Mouse (Mus musculus) heart, postnatal 10 days (tissue): ENCODE measurements around the gene Apoa5. TPM values are rescaled to one million over a fixed set of nuclear protein-coding genes. Genes with fewer than 3 reads are reported as not detected.

Experiments used
- DNase-seq, 2 experiments: peaks; one replicate each; pipeline ENCODE4 v3.0.0; 2021
- intact Hi-C: fragments of 180-260 bp; cut with DNase I; formaldehyde crosslinking; loops from one replicate; pipeline ENCODE4 v1.15.1; 2025
- total RNA-seq, 2 experiments: library from RNA; stranded (reverse); gene quantifications; 2 replicates each; pipeline ENCODE4 v1.2.3; 2021

The Apoa5 gene
- total RNA-seq = not detected

DNA sequence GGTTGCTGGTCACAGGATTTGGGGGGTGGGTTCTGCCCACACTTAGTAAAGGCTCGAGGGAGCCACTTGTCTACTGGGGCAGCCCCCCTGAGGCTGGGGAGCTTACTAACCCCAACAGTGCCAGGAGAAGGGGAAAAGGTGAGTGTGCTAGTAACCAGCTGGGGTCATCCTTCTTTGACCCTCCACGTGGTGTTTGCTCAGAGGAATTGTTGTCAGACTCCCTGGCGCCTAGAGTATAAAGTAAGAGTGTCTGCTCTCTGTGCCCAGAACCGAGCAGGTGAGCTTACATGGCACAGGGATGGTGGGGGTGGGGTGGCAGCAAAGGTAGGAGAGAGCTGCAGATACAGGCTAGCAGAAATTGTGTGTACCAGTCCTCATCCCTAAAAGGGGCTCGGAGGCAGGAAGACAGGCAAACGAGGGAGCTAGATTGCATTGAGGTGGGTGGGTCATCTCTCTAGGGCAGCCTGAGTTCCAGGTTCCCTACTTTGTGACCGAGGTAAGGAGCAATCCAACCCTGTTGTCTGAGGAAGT, at the start of gene Apoa5:
TSS of gene Apoa5 (plus strand) at position 291 of the 531 bp plus-strand sequence.
- DNase-seq = no peak
- intact Hi-C loops = no loop called here

DNA sequence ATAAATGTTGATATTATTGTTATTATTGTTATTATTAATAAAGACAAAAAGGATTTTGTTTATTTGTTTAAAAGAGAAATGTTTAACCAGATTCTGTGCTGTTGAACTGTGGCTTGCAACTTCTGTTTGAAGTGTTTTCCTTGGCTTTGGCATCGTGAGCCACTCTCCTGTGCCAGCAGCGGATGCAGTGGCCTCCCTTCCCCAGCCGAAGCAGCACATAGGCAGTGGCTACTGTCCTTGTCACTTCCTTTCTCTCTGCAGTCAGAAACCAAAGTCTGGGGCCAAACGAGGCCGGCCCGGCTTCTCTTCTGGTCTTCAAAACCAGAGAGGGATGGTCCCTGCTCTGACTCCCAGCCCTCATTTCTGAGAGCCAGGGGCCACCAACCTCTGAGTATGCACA, 45.3 kb upstream of the Apoa5 start:
- intact Hi-C loops = no loop called here
- DNase-seq = no peak

DNA sequence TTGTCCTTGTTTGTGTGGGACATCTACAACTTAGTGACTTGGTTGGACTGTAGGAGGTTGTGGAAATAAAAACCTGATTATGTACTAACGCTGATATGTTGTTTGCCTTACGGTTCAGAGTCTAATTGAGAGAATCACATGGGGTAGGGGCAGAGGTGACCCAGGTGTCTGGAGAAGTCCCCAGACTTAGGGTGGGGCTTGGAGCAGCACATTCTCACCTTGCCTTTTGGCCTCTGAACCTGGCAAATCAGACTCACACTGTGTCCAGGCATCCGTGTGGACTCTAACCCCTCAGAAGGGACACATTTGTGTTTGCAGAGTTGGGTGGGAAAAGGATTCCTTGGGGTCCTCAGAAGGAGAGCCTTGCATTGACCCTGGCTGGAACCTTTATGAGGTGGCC, 44.3 kb upstream of the Apoa5 start:
- intact Hi-C loops = no loop called here
- DNase-seq = no peak

DNA sequence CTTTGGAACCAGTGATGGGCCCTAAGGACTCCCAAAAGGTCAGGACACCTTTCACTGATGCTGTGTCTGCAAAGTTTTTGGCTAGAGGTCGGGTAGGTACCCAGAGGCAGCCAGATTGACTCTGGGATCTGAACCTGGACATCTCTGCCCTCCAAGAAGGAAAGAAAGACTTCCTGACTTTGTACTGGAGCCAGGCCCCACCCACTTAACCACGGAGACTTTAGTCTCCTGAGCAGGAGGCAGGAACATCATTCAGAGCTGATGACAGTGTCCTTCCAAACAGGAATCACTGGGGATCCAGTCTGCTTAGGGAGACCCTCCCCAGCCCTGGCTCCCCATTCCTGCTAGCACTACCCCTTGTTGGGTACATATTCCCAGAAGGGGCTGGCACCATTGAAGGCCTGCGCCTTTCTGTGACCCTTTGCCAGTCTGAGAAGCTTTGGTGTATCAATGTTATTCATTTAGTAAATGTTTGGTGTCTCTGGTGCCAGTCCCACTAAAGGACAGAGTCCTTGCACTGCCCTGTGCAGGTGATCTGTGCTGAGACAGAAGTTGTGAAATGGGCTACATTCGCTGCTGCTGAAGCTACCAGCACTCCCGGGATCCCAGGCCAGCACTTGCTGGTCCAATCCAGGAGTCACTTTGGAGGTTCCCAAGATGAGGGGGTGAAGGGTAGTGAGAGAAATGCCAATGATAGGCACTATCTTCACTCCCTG, 43.3 kb upstream of the Apoa5 start:
- DNase-seq = no peak
- intact Hi-C loops = no loop called here

DNA sequence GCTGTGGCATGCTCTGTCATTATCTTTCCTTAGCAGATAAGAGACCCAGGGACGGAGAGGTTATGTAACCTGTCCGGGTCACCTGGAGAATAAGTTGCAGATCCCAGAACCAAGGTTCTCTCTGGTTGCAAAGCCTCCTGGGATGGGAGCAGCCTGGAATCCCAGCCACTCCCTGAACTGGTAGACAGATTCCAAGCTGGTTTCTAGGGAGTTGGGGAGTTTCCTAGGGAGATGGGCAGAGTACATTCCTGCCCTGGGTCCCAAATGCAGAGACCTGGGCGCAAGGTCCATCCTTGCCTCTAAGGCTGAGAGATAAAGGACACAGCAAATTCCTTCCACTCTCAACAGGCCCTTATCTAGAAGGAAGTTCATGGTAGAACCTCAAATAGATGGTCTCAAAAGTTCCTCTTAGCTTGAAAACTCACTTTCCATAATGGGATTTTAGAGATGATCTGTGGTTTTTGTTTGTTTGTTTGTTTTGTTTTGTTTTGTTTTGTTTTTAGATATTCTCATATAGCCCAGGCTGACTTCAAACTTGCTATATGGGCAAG, 41.3 kb upstream of the Apoa5 start:
- DNase-seq = no peak
- intact Hi-C loops = no loop called here

DNA sequence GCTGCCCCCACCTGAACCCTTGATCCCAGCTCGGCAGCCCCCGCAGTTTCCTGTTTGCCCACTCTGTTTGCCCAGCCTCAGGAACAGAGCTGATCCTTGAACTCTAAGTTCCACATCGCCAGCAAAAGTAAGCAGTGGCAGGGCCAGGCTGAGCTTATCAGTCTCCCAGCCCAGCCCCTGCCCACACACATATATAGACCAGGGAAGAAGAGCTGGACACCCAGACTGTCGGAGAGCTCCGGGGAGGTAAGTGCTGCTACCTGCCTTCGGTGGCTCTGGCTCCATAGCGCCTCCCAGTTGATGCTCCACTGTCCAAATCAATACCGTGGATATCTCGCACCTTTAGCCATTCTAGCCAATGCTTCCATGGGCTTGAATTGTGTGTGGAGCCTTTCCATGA, 39.9 kb upstream of the Apoa5 start, which contains the start of gene Apoa1:
TSS of gene Apoa1 (plus strand) at position 90 of the 400 bp plus-strand sequence.
- intact Hi-C loops = no loop called here
- no peak for DNase-seq

DNA sequence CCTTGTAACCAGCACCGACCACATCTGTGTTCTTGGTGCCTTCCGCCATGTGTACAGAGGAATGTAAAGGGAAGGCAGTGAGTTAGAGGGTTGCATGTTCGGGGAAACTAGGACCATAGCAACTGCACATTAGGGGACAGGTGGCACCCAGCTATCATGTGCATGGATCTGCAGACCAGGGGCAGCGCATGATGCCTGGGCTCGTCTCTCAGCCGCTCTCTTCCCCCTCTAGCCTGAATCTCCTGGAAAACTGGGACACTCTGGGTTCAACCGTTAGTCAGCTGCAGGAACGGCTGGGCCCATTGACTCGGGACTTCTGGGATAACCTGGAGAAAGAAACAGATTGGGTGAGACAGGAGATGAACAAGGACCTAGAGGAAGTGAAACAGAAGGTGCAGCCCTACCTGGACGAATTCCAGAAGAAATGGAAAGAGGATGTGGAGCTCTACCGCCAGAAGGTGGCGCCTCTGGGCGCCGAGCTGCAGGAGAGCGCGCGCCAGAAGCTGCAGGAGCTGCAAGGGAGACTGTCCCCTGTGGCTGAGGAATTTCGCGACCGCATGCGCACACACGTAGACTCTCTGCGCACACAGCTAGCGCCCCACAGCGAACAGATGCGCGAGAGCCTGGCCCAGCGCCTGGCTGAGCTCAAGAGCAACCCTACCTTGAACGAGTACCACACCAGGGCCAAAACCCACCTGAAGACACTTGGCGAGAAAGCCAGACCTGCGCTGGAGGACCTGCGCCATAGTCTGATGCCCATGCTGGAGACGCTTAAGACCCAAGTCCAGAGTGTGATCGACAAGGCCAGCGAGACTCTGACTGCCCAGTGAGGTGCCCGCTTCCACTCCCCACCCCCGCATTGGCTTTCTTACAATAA, 38.6 kb upstream of the Apoa5 start:
- intact Hi-C loops = loop anchor here (2.0 kb wide), 1 partner anchor 17 kb away; no protein-coding TSS in a partner anchor
- peak; percentile 85 to 91 for DNase-seq

DNA sequence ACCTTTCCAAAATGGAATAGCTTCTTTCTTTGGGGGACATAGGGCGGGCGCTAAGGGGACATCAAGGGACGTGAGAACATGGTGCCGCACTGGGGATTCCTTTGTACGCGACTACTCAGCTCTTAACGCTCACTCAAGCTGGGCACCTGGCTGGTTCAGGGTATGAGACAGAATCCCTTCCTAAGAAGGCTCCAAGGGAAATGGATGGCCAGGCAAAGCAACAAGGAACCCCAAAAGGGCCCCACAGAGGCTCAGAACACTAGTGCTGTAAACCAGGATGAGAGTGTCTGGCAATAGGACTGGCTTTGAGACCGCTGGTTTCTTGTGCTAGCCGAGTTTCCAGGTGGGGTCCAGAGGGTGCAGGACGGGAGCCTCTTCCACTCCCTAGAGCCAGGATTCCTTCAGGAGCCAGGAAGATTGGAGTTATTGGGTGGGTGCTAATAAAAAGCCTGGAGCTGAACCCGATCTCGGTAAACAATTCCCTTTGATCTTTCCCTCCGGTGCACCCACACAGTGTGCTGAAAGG, 37.9 kb upstream of the Apoa5 start:
- intact Hi-C loops = loop anchor here (2.0 kb wide), 1 partner anchor 16 kb away; no protein-coding TSS in a partner anchor
- DNase-seq = no peak

DNA sequence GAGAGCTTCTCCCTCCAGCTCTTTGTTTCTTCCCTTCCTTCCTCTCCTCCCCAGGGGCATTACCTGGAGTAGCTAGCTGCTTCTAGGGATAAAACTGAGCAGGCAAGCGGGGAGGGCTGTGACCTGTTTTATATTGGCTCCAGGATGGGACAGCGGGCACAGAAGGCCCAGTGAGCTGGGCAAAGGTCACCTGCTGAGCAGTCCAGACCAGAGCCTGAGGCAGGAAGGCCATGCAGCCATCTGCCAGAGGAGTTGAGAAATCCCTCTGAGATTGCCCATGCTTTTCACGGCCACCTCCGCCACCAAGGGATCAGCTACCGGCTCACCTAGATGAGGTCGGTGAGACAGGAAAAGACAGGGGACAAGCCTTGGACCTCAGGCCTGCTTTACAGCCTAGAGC, 33.2 kb upstream of the Apoa5 start:
- intact Hi-C loops = no loop called here
- no peak for DNase-seq

DNA sequence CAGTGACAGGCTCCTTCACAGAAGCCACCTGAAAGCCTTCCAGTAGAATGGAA, 33.0 kb upstream of the Apoa5 start, which contains the start of gene Apoc3:
TSS of gene Apoc3 (minus strand) at position 41 of the 53 bp plus-strand sequence.
- intact Hi-C loops = no loop called here
- DNase-seq = no peak

DNA sequence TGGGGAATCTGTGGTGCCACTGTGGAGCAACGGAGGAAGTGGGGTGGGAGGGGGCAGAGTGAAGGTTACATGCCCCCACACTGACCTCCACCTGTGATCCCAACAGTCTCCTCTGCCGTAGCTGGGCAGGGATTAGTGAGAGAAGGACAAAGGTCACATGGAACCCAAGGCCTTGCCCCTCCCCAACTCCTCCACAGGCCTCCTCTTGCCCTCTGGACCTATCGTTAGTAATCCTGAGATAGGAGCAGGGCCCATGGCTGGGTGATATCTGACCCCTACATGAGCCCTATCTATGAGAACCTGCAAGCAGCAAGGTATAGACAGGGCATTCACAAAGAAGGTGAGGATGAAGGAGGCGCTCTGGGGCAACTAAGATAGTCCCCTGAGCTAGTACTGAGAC, 32.8 kb upstream of the Apoa5 start:
- intact Hi-C loops = no loop called here
- no peak for DNase-seq

DNA sequence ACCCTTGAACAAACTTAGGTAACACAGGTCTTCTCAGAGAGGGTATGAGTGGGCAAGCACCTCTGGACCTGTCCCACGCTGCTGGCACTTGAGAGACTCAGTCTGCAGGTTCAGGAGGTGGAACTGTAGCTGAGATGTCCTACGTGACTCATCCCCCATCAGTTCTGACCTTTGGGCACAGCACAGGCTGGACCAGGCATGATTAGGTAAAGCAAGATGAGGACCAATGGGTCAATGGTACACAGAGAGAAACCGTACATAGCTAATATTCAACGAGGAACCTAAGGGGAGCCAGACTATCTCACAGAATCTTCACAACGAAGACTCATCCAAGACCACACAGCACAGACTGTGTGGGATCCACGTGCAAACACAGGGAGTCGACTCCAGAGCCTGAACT, 29.6 kb upstream of the Apoa5 start:
- DNase-seq = no peak
- intact Hi-C loops = no loop called here

DNA sequence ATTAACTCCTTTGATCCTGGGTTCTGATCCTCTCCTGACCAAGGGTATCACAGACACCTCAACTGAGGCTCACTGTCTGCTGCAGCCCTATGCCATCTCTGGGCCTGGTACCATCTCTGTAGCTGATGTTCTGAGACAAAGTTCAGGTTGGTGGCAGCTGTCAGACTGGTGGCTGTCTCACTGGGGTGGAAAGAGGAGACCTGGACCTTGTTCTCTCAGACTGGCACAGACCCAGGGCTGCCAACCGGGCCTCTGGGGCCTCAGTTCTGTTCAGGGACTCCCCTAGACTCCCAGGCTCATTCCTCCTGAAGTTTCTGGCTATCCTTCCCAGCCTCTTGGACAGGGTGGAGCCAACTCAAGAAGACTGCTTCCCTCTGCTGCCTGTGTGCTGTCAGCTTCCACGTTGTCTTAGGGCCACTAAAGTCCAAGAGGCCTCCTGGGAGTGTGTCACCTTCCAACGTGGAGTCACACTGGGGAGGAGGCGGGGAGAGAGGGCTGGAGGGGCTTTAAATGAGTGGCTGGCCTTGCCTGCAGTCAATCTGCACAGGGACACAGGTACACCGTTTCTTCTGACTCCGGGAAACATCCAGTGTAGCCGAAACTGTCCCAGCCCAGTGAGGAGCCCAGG, 27.8 kb upstream of the Apoa5 start, which contains the start of gene Apoa4:
TSS of gene Apoa4 (plus strand) at position 171 of the 628 bp plus-strand sequence.
- intact Hi-C loops = no loop called here
- no peak for DNase-seq

DNA sequence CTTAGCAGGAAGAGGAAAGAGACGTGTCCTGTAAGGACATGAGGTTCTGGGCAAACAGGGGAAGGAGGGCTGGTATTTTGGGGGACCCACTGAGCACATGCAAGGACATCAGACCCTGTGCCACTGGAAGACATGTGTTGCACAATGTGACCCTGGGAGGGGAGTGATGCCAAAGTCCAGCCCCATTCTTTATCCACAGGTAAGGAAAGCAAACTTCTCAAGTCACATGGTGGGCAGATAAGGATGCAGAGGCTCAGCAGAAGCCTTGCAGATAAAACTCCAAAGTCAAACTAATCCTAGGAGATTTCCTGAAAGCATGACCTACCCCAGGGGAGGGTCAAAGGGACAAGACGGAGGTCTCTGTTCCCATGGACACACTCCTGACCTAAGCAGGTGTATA, 26.6 kb upstream of the Apoa5 start:
- DNase-seq = no peak
- intact Hi-C loops = no loop called here

DNA sequence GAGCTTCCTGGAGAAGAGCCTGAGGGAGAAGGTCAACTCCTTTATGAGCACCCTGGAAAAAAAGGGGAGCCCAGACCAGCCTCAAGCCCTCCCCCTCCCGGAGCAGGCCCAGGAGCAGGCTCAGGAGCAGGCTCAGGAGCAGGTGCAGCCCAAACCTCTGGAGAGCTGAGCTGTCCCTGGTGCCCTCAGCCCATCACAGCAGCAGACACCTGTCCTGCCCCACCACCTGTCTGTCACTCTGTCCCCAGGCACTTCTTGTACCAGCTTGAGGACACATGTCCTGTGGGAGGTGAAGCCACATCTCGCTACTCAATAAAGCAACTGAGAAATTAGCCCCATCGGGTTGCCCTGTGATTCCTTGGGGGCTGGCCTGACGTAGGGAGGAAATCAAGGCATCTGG, 25.3 kb upstream of the Apoa5 start:
- intact Hi-C loops = no loop called here

DNA sequence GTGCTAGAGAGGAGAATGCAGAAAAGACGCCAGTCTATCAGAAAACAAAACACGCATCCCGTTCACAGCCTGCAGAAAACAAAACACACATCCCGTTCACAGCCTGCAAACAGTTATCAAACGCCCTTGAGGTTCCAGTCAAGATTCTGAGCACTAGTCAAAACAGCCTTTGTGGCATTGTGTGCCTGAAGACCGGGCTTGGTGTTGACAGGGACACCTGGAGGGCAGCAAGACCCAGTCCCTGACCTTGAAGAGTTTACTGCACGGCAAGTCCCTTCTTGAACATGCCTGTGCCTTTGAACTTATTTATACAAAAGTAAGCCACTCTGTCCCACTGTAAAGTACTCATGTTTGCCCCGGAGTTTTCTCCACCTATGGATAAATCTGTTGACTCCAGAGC, 24.8 kb upstream of the Apoa5 start:
- intact Hi-C loops = no loop called here
- no peak for DNase-seq

More for the DNA sequence above, 25.3 kb upstream of the Apoa5 start:
- no peak for DNase-seq

DNA sequence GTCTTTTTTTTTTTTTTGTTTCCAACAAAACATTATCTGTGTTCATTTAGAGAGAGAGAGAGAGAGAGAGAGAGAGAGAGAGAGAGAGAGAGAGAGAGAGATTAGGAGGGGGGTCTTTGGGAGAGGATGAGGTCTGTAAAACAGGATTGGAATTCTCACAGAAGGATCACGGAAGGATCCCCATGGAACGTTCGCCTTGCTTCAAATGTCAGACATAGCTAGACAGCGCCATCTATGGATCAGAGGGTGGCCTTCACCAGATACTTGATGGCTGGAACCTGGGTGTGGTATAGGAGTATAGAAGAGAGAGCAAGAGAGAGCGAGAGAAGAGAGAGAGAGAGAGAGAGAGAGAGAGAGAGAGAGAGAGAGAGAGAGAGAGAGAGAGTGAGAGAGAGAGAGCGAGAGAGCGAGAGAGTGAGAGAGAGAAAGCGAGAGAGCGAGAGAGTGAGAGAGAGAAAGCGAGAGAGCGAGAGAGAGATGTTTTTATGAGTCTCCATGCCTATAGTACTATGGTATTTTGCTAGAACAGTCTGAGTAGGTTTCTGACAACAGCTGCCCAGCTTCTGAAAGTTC, 21.6 kb upstream of the Apoa5 start:
- intact Hi-C loops = loop anchor here (1.0 to 5.0 kb wide), 4 partner anchors 16 to 243 kb away; no protein-coding TSS in a partner anchor
- peak; percentile 68 to 82 for DNase-seq

DNA sequence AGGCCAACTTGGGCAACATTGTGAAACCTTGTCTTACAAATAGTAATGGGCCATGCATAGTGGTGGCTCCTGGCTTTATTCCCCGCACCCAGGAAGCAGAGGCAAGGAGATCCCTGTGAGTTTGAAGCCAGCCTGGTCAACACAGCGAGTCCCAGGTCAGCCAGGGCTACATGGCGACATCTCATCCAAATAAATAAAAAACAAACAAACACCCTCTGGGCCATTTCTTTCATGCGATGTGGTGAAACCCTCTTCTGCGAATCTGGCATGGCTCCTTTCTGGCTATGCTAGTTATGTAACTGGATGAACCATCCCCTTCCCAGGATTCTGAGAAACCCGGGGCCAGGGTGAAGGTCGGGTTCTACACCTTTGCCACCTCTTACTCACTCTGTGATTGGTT, 12.3 kb upstream of the Apoa5 start:
- intact Hi-C loops = no loop called here

DNA sequence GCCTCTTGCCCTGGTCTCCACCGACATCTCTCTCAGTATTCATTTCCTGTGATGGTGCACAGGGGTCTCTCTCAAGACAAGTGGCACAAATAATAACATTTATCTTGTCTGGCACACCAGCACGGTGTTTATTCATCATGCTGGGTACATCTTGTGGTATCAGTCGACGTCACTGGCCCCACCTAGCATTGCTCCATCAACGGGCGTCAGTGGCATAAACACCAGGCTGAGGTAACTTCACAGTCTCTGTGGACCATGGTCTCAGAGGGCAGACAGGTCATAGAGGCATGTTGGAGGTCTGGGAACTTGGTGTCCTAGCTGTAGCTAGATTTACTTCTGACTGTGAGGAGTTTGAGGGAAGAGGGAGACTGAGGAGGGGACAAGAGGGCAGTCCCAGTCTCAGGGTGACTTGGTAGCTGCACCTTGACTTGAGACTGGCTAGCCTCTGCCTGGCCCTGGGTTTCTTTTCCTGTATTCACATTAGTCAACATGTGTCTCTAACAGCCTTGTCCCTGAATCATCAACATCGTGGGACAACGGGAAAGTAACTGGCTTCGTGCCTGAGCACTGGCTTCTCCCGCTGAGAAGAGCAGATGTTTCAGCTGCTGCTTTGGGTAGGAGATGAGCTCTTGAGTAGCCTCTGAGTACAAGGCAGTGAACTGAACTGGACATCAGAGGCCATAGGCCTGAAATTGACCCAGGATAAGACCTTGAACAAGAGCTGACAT, 11.6 kb upstream of the Apoa5 start:
- intact Hi-C loops = no loop called here
- no peak for DNase-seq

More for the DNA sequence above, 12.3 kb upstream of the Apoa5 start:
- DNase-seq = no peak

DNA sequence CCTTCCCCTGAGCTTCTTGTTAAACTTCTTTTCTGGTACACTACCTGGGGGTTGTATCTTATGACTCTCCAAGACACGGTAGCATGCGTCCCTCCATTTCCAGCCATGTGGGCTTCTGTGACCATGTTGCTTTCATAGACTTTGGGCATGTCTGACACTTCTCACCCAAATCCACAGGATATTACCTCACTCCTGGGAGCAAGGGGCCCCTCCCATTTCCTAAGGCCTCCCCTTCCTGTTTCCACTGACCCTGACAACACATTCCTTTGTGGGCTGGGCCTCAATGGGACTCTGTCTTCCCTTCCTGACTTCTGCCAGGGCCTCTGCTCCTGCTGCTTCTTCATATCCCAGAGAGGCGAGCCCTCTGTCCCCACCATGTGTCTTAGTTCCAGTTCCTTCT, 10.9 kb upstream of the Apoa5 start:
- DNase-seq = peak; percentile 20 to 37
- intact Hi-C loops = no loop called here
